Mouse (Mus musculus) CH12.LX (cell line): ENCODE measurements at regions not wholly inside any gene's neighbourhood (a gene's known extent, or its start where the extent isn't known, plus 50 kb on each side); places are given as distances from the start of the nearest gene placed in this dataset.

Experiments
- DNase-seq: peaks from one replicate; pipeline ENCODE4 v3.0.0-alpha.2; 2013; ENCODE audit errors: extremely low read depth
- H3K27ac ChIP-seq: 2 replicates; pipeline ENCODE4 v1.5.1; 2012; ENCODE audit warnings: low read depth, mild to moderate bottlenecking, control low read depth, moderate library complexity; ENCODE audit not compliant: insufficient read depth
- H3K27me3 ChIP-seq: replicated peaks from 2 replicates; pipeline ENCODE3; 2012; ENCODE audit warnings: inconsistent platforms
- H3K36me3 ChIP-seq, 2 experiments: replicated peaks in 1 of 2; 2 replicates each; pipeline versions ENCODE3 to v1.6.1; 2012; ENCODE audit warnings: inconsistent platforms in 1 of 2, low read length in 1 of 2, mild to moderate bottlenecking in 1 of 2, mixed read lengths in 1 of 2, moderate library complexity in 1 of 2; ENCODE audit not compliant: control insufficient read depth in 1 of 2, insufficient read depth in 1 of 2
- H3K4me1 ChIP-seq, 2 experiments: 2 replicates each; pipeline ENCODE4 v1.6.1; 2012; ENCODE audit warnings: inconsistent platforms in 1 of 2, moderate library complexity in 1 of 2; ENCODE audit not compliant: insufficient read depth in 2 of 2, control insufficient read depth in 1 of 2
- H3K4me2 ChIP-seq: 2 replicates; pipeline ENCODE4 v1.6.1; 2012; ENCODE audit warnings: low read depth, mild to moderate bottlenecking, control low read depth; ENCODE audit not compliant: poor library complexity, insufficient read depth, severe bottlenecking
- H3K4me3 ChIP-seq, 3 experiments: fragments of 150-350 bp in 1 of 3; sonication (generic) in 1 of 3; replicated peaks in 1 of 3; 2 replicates each; pipeline versions ENCODE3 to v1.5.1; 2011 to 2012; ENCODE audit warnings: low read depth in 2 of 3, low read length in 2 of 3, mild to moderate bottlenecking in 2 of 3, moderate library complexity in 2 of 3, control low read depth in 1 of 3, improper control_type of control experiment in 1 of 3, inconsistent platforms in 1 of 3, mixed read lengths in 1 of 3; ENCODE audit not compliant: poor library complexity in 1 of 3
- H3K79me2 ChIP-seq: replicated peaks from 2 replicates; pipeline ENCODE4 v1.6.1; 2012; ENCODE audit warnings: mild to moderate bottlenecking, moderate library complexity; ENCODE audit not compliant: control insufficient read depth, poor library complexity, insufficient read depth, severe bottlenecking; ENCODE audit errors: extremely low read depth
- H3K9ac ChIP-seq: 2 replicates; pipeline ENCODE4 v1.6.1; 2012; ENCODE audit warnings: low read depth, mild to moderate bottlenecking, control low read depth, moderate library complexity; ENCODE audit not compliant: insufficient read depth
- H3K9me3 ChIP-seq: replicated peaks from 2 replicates; pipeline ENCODE3; 2012; ENCODE audit warnings: low read length, inconsistent platforms, mixed read lengths
- BHLHE40 ChIP-seq: IDR thresholded peaks from 2 replicates; pipeline ENCODE4 v1.6.1; 2011; ENCODE audit warnings: mild to moderate bottlenecking, low read depth, low read length, improper control_type of control experiment
- E2F4 ChIP-seq: IDR thresholded peaks from 2 replicates; pipeline ENCODE4 v1.6.1; 2011; ENCODE audit warnings: low read depth, low read length, improper control_type of control experiment; ENCODE audit not compliant: insufficient replicate concordance
- ELF1 ChIP-seq: IDR thresholded peaks from 2 replicates; pipeline ENCODE4 v1.6.1; 2014; ENCODE audit warnings: low read depth, mild to moderate bottlenecking, inconsistent platforms, low read length, improper control_type of control experiment
- EP300 ChIP-seq: IDR thresholded peaks from 2 replicates; pipeline ENCODE4 v1.6.1; 2011; ENCODE audit warnings: low read length, improper control_type of control experiment
- ETS1 ChIP-seq: conservative IDR thresholded peaks from 2 replicates; pipeline ENCODE4 v1.6.1; 2012; ENCODE audit warnings: low read depth, mild to moderate bottlenecking, inconsistent platforms, low read length, improper control_type of control experiment, moderate library complexity
- GABPA ChIP-seq: IDR thresholded peaks from 2 replicates; pipeline ENCODE4 v1.6.1; 2012; ENCODE audit warnings: low read depth, low read length, improper control_type of control experiment, inconsistent platforms; ENCODE audit not compliant: insufficient replicate concordance
- JUN ChIP-seq: IDR thresholded peaks from 2 replicates; pipeline ENCODE4 v1.6.1; 2011; ENCODE audit warnings: low read depth, mild to moderate bottlenecking, low read length, improper control_type of control experiment, moderate library complexity; ENCODE audit not compliant: insufficient read depth
- JUND ChIP-seq: conservative IDR thresholded peaks from 2 replicates; pipeline ENCODE4 v1.6.1; 2011; ENCODE audit warnings: low read depth, low read length, improper control_type of control experiment
- MAX ChIP-seq: IDR thresholded peaks from 2 replicates; pipeline ENCODE4 v1.6.1; 2011; ENCODE audit warnings: low read length, improper control_type of control experiment
- MAZ ChIP-seq: IDR thresholded peaks from 2 replicates; pipeline ENCODE4 v1.6.1; 2012; ENCODE audit warnings: low read depth, mild to moderate bottlenecking, inconsistent platforms, low read length, improper control_type of control experiment, moderate library complexity
- MXI1 ChIP-seq: IDR thresholded peaks from 2 replicates; pipeline ENCODE4 v1.6.1; 2011; ENCODE audit warnings: mild to moderate bottlenecking, low read depth, low read length, improper control_type of control experiment
- MYC ChIP-seq: IDR thresholded peaks from 2 replicates; pipeline ENCODE4 v1.6.1; 2011; ENCODE audit warnings: low read depth, mild to moderate bottlenecking, improper control_type of control experiment, low read length
- NRF1 ChIP-seq: IDR thresholded peaks from 2 replicates; pipeline ENCODE4 v1.6.1; 2014; ENCODE audit warnings: low read depth, mild to moderate bottlenecking, inconsistent platforms, low read length, improper control_type of control experiment, moderate library complexity
- PAX5 ChIP-seq: IDR thresholded peaks from 2 replicates; pipeline ENCODE4 v1.6.1; 2012; ENCODE audit warnings: low read length, inconsistent platforms, mixed read lengths
- POLR2A ChIP-seq: IDR thresholded peaks from 2 replicates; pipeline ENCODE4 v1.6.1; 2011; ENCODE audit warnings: low read depth, mild to moderate bottlenecking, improper control_type of control experiment, low read length
- POLR2AphosphoS2 ChIP-seq: IDR thresholded peaks from 2 replicates; pipeline ENCODE4 v1.6.1; 2011; ENCODE audit warnings: low read depth, low read length, improper control_type of control experiment
- SMC3 ChIP-seq: IDR thresholded peaks from 2 replicates; pipeline ENCODE4 v1.6.1; 2011; ENCODE audit warnings: low read depth, low read length, improper control_type of control experiment
- TCF12 ChIP-seq: IDR thresholded peaks from 2 replicates; pipeline ENCODE4 v1.6.1; 2014; ENCODE audit warnings: low read depth, mild to moderate bottlenecking, inconsistent platforms, low read length, improper control_type of control experiment
- UBTF ChIP-seq: IDR thresholded peaks from 2 replicates; pipeline ENCODE4 v1.6.1; 2012; ENCODE audit warnings: low read depth, mild to moderate bottlenecking, inconsistent platforms, low read length, improper control_type of control experiment, moderate library complexity
- USF1 ChIP-seq: IDR thresholded peaks from 2 replicates; pipeline ENCODE4 v1.6.1; 2014; ENCODE audit warnings: low read depth, mild to moderate bottlenecking, inconsistent platforms, low read length, improper control_type of control experiment
- USF2 ChIP-seq: conservative IDR thresholded peaks from 2 replicates; pipeline ENCODE4 v1.6.1; 2011; ENCODE audit warnings: low read depth, low read length, improper control_type of control experiment
- ZNF384 ChIP-seq: IDR thresholded peaks from 2 replicates; pipeline ENCODE4 v1.6.1; 2012; ENCODE audit warnings: low read depth, low read length, improper control_type of control experiment, inconsistent platforms
- dilution Hi-C: fragments of 300-500 bp; cut with MboI; formaldehyde crosslinking; loops from 2 replicates; pipeline ENCODE4 v1.14.3; 2020; ENCODE audit warnings: low sequenced_read_pairs; ENCODE audit not compliant: extremely low pct_unique_long_range_greater_than_20kb, extremely low pct_ligation_motif_present
- in situ Hi-C: fragments of 300-500 bp; cut with MboI; formaldehyde crosslinking; loops from 3 replicates; pipeline ENCODE4 v1.14.3; 2019; ENCODE audit warnings: low sequenced_read_pairs, low pct_ligation_motif_present, low pct_unique_long_range_greater_than_20kb, mixed read lengths

DNA sequence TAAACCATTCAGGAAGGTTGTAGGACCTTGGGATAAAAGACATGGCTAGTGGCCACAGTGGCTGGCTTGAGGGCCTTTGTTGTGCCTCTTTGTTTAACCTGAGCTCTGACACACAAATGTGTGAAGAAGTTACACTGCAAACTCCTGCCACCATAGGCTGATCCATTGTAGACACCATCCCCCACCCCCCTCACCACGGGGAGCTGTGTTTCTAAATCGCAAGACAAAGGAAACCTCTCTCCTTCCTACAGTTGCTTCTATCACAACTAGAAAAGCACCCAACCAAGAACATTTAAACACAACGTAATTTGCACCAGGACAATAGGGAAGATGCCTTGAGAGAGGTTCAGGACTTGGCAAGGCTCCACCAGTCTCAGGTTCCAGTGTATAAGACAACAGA lies 97.1 kb upstream of the Dap start:
- in situ Hi-C loops (no loop called here), dilution Hi-C loops (no loop called here)
- Histone ChIP-seq H3K79me2 (no peaks in the 10 kb centered on the region), H3K9me3 (no peaks in the 10 kb centered on the region), H3K4me3 (no peak overlapping the region), H3K4me1 (peaks cover 0 to 20% of the 10 kb centered on the region in 2 experiments; a peak in 3 of 4 replicates), H3K36me3 (no peaks in the 10 kb centered on the region), H3K27ac (no peak overlapping the region), H3K27me3 (no peaks in the 10 kb centered on the region), H3K4me2 (no peak overlapping the region), H3K9ac (no peak overlapping the region)
- no peak for DNase-seq
- TF ChIP-seq MXI1 (no peak), MAX (no peak)

GRCm38 (mm10) chr15:31134891-31135290 lies 89.2 kb upstream of the Dap start:
- Histone ChIP-seq H3K79me2 (no peaks in the 10 kb centered on the region), H3K36me3 (no peaks in the 10 kb centered on the region), H3K9me3 (no peaks in the 10 kb centered on the region), H3K4me2 (no peak overlapping the region), H3K4me1 (peaks cover 2 to 23% of the 10 kb centered on the region in 2 experiments; a peak in 2 of 4 replicates), H3K27me3 (no peaks in the 10 kb centered on the region)
- in situ Hi-C loops, result no loop called here
- DNase-seq, result no peak
- dilution Hi-C loops, result no loop called here
- TF ChIP-seq POLR2A, result no peak
- no peak for TF ChIP-seq GABPA
- TF ChIP-seq ZNF384, result no peak
- TF ChIP-seq ELF1, result no peak
- TF ChIP-seq UBTF, result no peak
- no peak for TF ChIP-seq JUN
- TF ChIP-seq PAX5, result no peak
- TF ChIP-seq E2F4, result no peak
- no peak for TF ChIP-seq USF2
- no peak for TF ChIP-seq SMC3
- no peak for TF ChIP-seq MAZ
- no peak for TF ChIP-seq JUND
- TF ChIP-seq MYC, result no peak
- TF ChIP-seq USF1, result no peak
- no peak for TF ChIP-seq ETS1
- no peak for TF ChIP-seq NRF1
- no peak for TF ChIP-seq TCF12
- TF ChIP-seq BHLHE40, result no peak
- no peak for TF ChIP-seq EP300
- no peak for TF ChIP-seq POLR2AphosphoS2
- TF ChIP-seq, all 38 proteins: peak for 0
- Histone ChIP-seq H3K27ac (no peak overlapping the region), H3K9ac (no peak overlapping the region), H3K4me3 (no peak overlapping the region)
